Mouse (Mus musculus) heart, embryonic 16.5 days (tissue): ENCODE measurements around the gene Mcam. TPM values are rescaled to one million over a fixed set of nuclear protein-coding genes. Genes with fewer than 3 reads are reported as not detected.
A peak's percentile ranks its signal among the peaks of the same experiment; 100 is the strongest.

ENCODE experiments used
- ATAC-seq: fragments of 200-750 bp; cut with Nextera tagmentation; replicated peaks from 2 replicates; pipeline ENCODE4 v1.8.0; 2017; ENCODE audit warnings: moderate number of reproducible peaks; ENCODE audit not compliant: insufficient read depth, low FRiP score; ENCODE audit errors: extremely low read depth
- H3K27ac ChIP-seq: fragments of 300-500 bp; sonication (generic); 2 replicates; pipeline ENCODE4 v1.5.1; 2014; ENCODE audit warnings: mild to moderate bottlenecking, low read length, control low read depth, moderate library complexity
- H3K27me3 ChIP-seq: fragments of 300-500 bp; sonication (generic); 2 replicates; pipeline ENCODE4 v1.6.1; 2014; ENCODE audit warnings: low read length, mixed read lengths; ENCODE audit not compliant: control insufficient read depth, insufficient read depth
- H3K36me3 ChIP-seq: fragments of 300-500 bp; sonication (generic); 2 replicates; pipeline ENCODE4 v1.6.1; 2014; ENCODE audit not compliant: control insufficient read depth, insufficient read depth
- H3K4me1 ChIP-seq: fragments of 300-500 bp; sonication (generic); 2 replicates; pipeline ENCODE4 v1.6.1; 2014; ENCODE audit warnings: low read length, mixed read lengths; ENCODE audit not compliant: control insufficient read depth, insufficient read depth
- H3K4me2 ChIP-seq: fragments of 300-500 bp; sonication (generic); 2 replicates; pipeline ENCODE4 v1.6.1; 2014; ENCODE audit warnings: low read depth, mild to moderate bottlenecking, control low read depth, low read length
- H3K4me3 ChIP-seq: fragments of 300-500 bp; sonication (generic); 2 replicates; pipeline ENCODE4 v1.5.1; 2014; ENCODE audit warnings: mild to moderate bottlenecking, control low read depth, low read length
- H3K9ac ChIP-seq: fragments of 300-500 bp; sonication (generic); 2 replicates; pipeline ENCODE4 v1.6.1; 2014; ENCODE audit warnings: low read length, control low read depth
- H3K9me3 ChIP-seq: fragments of 300-500 bp; sonication (generic); replicated peaks from 2 replicates; pipeline ENCODE4 v1.6.1; 2016; ENCODE audit warnings: low read length; ENCODE audit not compliant: control insufficient read depth
- WGBS: fragments of 180-500 bp; shearing (Covaris S2); extraction: QIAGEN DNeasy Blood & Tissue Kit; methylation state at CpG from one replicate; pipeline ENCODE4 v1.1.7; 2014; 5-methylcytosine and 5-hydroxymethylcytosine counted together
- polyA plus RNA-seq: library from polyadenylated mRNA; unstranded; fragments of >200 nt; fragmentation: Nextera tagmentation; extraction: Ambion mirVana; gene quantifications from 2 replicates; pipeline ENCODE4 v1.2.1, GENCODE M21; 2015

Mcam gene
- polyA plus RNA-seq, 1 experiment from 2014 or later = 104 TPM

- Histone ChIP-seq H3K4me2 (no peak overlapping the region), H3K36me3 (no peaks in the 10 kb centered on the region), H3K9me3 (no peaks in the 10 kb centered on the region), H3K27me3 (no peaks in the 10 kb centered on the region), H3K27ac (peak overlapping the region; percentile 16; the same call in 1 of the 2 replicates), H3K4me1 (peaks cover 2% of the 10 kb centered on the region; the same call in 1 of the 2 replicates), H3K9ac (no peak overlapping the region), H3K4me3 (no peak overlapping the region)
- whole genome bisulfite sequencing = 84% methylated on average over 4 of the region's 4 CpGs
- no peak for ATAC-seq
Observed at GRCm38 (mm10) chr9:44116182-44116581, 18.1 kb upstream of the Mcam start.

GRCm38 (mm10) chr9:44119011-44119410 lies 15.3 kb upstream of the Mcam start:
- Histone ChIP-seq H3K4me2 (no peak overlapping the region), H3K4me3 (no peak overlapping the region), H3K27ac (no peak overlapping the region), H3K9me3 (no peaks in the 10 kb centered on the region), H3K27me3 (no peaks in the 10 kb centered on the region), H3K4me1 (no peaks in the 10 kb centered on the region), H3K9ac (no peak overlapping the region), H3K36me3 (no peaks in the 10 kb centered on the region)
- no peak for ATAC-seq
- 53% methylated on average over 5 of the region's 5 CpGs for WGBS

- Histone ChIP-seq H3K36me3 (no peaks in the 10 kb centered on the region), H3K9ac (no peak overlapping the region), H3K4me2 (no peak overlapping the region), H3K27ac (no peak overlapping the region), H3K9me3 (no peaks in the 10 kb centered on the region), H3K4me3 (no peak overlapping the region), H3K27me3 (no peaks in the 10 kb centered on the region), H3K4me1 (no peaks in the 10 kb centered on the region)
- 70% methylated on average over 8 of the region's 8 CpGs for WGBS
- ATAC-seq = no peak
Observed at GRCm38 (mm10) chr9:44119948-44120465, 14.3 kb upstream of the Mcam start.

GRCm38 (mm10) chr9:44124317-44124716 lies 10.0 kb upstream of the Mcam start:
- Histone ChIP-seq H3K9me3 (no peaks in the 10 kb centered on the region), H3K4me2 (no peak overlapping the region)
- 64% methylated on average over 6 of the region's 6 CpGs for WGBS

GRCm38 (mm10) chr9:44125026-44125425 lies 9.2 kb upstream of the Mcam start:
- no peak for ATAC-seq
- H3K27ac ChIP-seq = no peak overlapping the region
- 59% methylated on average over 5 of the region's 5 CpGs for WGBS
- H3K9ac ChIP-seq = no peak overlapping the region
- H3K9me3 ChIP-seq = no peaks in the 10 kb centered on the region
- H3K4me1 ChIP-seq = peaks cover 20% of the 10 kb centered on the region
- H3K27me3 ChIP-seq = no peaks in the 10 kb centered on the region
- no peaks in the 10 kb centered on the region for H3K36me3 ChIP-seq
- no peak overlapping the region for H3K4me3 ChIP-seq
- no peak overlapping the region for H3K4me2 ChIP-seq

More at GRCm38 (mm10) chr9:44124317-44124716, 10.0 kb upstream of the Mcam start:
- H3K4me3 ChIP-seq = no peak overlapping the region
- H3K27ac ChIP-seq = no peak overlapping the region
- H3K27me3 ChIP-seq = no peaks in the 10 kb centered on the region
- no peak overlapping the region for H3K9ac ChIP-seq
- H3K4me1 ChIP-seq = peaks cover 16% of the 10 kb centered on the region
- H3K36me3 ChIP-seq = no peaks in the 10 kb centered on the region
- ATAC-seq = no peak

- WGBS = 34% methylated on average over 18 of the region's 18 CpGs
- H3K27ac ChIP-seq = peak overlapping the region; percentile 34
- no peaks in the 10 kb centered on the region for H3K9me3 ChIP-seq
- 0 out of 2 replicates have a peak overlapping the region, but pooled peaks have one; percentile 3 for H3K9ac ChIP-seq
- no peak for ATAC-seq
- H3K4me1 ChIP-seq = peaks cover 26% of the 10 kb centered on the region
- H3K4me3 ChIP-seq = 0 out of 2 replicates have a peak overlapping the region, but pooled peaks have one; percentile 2
- no peaks in the 10 kb centered on the region for H3K36me3 ChIP-seq
- H3K4me2 ChIP-seq = peak overlapping the region; percentile 41
- H3K27me3 ChIP-seq = no peaks in the 10 kb centered on the region
Observed at GRCm38 (mm10) chr9:44125546-44126428, 8.5 kb upstream of the Mcam start.

- no peak overlapping the region for H3K4me2 ChIP-seq
- H3K4me3 ChIP-seq = no peak overlapping the region
- ATAC-seq = no peak
- no peak overlapping the region for H3K9ac ChIP-seq
- H3K36me3 ChIP-seq = no peaks in the 10 kb centered on the region
- peaks cover 32% of the 10 kb centered on the region for H3K4me1 ChIP-seq
- H3K27me3 ChIP-seq = no peaks in the 10 kb centered on the region
- no peaks in the 10 kb centered on the region for H3K9me3 ChIP-seq
- peak overlapping the region; percentile 34 for H3K27ac ChIP-seq
- 73% methylated on average over 3 of the region's 3 CpGs for WGBS
Observed at GRCm38 (mm10) chr9:44126746-44127145, 7.5 kb upstream of the Mcam start.

GRCm38 (mm10) chr9:44127351-44127801 lies 6.9 kb upstream of the Mcam start:
- Histone ChIP-seq H3K27ac (peak overlapping the region; percentile 44), H3K9ac (no peak overlapping the region)

GRCm38 (mm10) chr9:44129633-44130032 lies 4.6 kb upstream of the Mcam start:
- ATAC-seq = 0 out of 2 replicates have a peak, but pooled peaks have one; percentile 9
- peaks cover 42% of the 10 kb centered on the region for H3K4me1 ChIP-seq
- no peaks in the 10 kb centered on the region for H3K9me3 ChIP-seq

More at GRCm38 (mm10) chr9:44127351-44127801, 6.9 kb upstream of the Mcam start:
- Histone ChIP-seq H3K4me3 (no peak overlapping the region), H3K4me2 (no peak overlapping the region), H3K4me1 (peaks cover 32% of the 10 kb centered on the region), H3K36me3 (no peaks in the 10 kb centered on the region), H3K9me3 (no peaks in the 10 kb centered on the region), H3K27me3 (no peaks in the 10 kb centered on the region)
- 52% methylated on average over 3 of the region's 3 CpGs for WGBS
- no peak for ATAC-seq

More at GRCm38 (mm10) chr9:44129633-44130032, 4.6 kb upstream of the Mcam start:
- peak overlapping the region; percentile 93 for H3K27ac ChIP-seq
- no peaks in the 10 kb centered on the region for H3K27me3 ChIP-seq
- 3% methylated on average over 9 of the region's 9 CpGs for WGBS
- peak overlapping the region; percentile 82 for H3K9ac ChIP-seq
- H3K36me3 ChIP-seq = no peaks in the 10 kb centered on the region
- peak overlapping the region; percentile 53 for H3K4me3 ChIP-seq
- H3K4me2 ChIP-seq = peak overlapping the region; percentile 89
